Mouse (Mus musculus) ES-E14 (cell line): ENCODE data around the gene Erf.

Experiments used
- MAFK ChIP-seq: IDR thresholded peaks from 2 replicates; pipeline ENCODE4 v1.6.1; 2014; ENCODE audit warnings: mild to moderate bottlenecking, low read depth, low read length, inconsistent platforms; ENCODE audit not compliant: insufficient read depth
- ZC3H11A ChIP-seq: IDR thresholded peaks from 2 replicates; pipeline ENCODE4 v1.6.1; 2012; ENCODE audit warnings: low read depth, mild to moderate bottlenecking, inconsistent platforms, low read length, borderline replicate concordance
- ZNF384 ChIP-seq: IDR thresholded peaks from 2 replicates; pipeline ENCODE4 v1.6.1; 2012; ENCODE audit warnings: low read depth, low read length, inconsistent platforms

DNA sequence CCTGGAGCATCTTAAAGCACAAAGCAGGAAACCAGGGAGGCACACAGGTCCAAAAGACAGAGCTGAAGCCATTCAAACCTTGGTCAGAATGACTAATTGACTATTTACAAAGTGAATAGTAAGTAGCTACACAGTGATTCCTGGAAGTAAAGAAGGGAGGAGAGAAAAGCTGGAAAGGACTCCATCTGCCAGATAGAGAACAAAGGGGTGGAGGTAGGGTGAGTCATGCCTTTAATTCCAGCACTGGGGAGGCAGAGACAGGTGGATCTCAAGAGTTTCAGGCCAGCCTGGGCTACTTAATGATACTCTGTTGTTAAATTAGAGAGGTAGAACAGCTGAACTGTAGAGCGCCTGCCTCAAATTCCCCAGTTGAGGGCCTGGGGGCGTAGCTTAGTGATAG is 36.4 kb downstream of the Erf start:
- no peak for TF ChIP-seq ZC3H11A
- no peak for TF ChIP-seq MAFK
- no peak for TF ChIP-seq ZNF384
